Mouse (Mus musculus) cortical plate, adult 2 months (tissue): ENCODE results near the gene Lama1. TPM values are rescaled to one million over a fixed set of nuclear protein-coding genes. Genes with fewer than 3 reads are reported as not detected.

Experiments used
- H3K27ac ChIP-seq: fragments of 200-500 bp; 2 replicates; pipeline ENCODE4 v1.5.1; 2012; ENCODE audit warnings: low read length, control low read depth, inconsistent platforms; ENCODE audit not compliant: insufficient read depth
- H3K4me1 ChIP-seq: fragments of 200-500 bp; 2 replicates; pipeline ENCODE4 v1.6.1; 2011; ENCODE audit warnings: low read length; ENCODE audit not compliant: control insufficient read depth, insufficient read depth
- H3K4me3 ChIP-seq: fragments of 200-500 bp; 2 replicates; pipeline ENCODE4 v1.5.1; 2011; ENCODE audit warnings: mild to moderate bottlenecking, low read length, control low read depth; ENCODE audit not compliant: insufficient read depth
- CTCF ChIP-seq: fragments of 200-500 bp; IDR thresholded peaks from 2 replicates; pipeline ENCODE4 v1.5.1; 2011; ENCODE audit warnings: mild to moderate bottlenecking, control low read depth, low read length; ENCODE audit not compliant: insufficient read depth; ENCODE audit errors: extremely low read depth
- POLR2A ChIP-seq: fragments of 200-500 bp; IDR thresholded peaks from 2 replicates; pipeline ENCODE4 v1.6.1; 2011; ENCODE audit warnings: mild to moderate bottlenecking, low read length, control low read depth; ENCODE audit not compliant: insufficient read depth; ENCODE audit errors: extremely low read depth
- polyA plus RNA-seq: library from polyadenylated mRNA; depleted of rRNA; stranded (reverse); fragments of >200 nt; gene quantifications from 2 replicates; pipeline ENCODE4 v1.2.3, GENCODE M21; 2012; rRNA removed

Gene Lama1
- polyA plus RNA-seq, 1 experiment: 1.3 TPM

DNA sequence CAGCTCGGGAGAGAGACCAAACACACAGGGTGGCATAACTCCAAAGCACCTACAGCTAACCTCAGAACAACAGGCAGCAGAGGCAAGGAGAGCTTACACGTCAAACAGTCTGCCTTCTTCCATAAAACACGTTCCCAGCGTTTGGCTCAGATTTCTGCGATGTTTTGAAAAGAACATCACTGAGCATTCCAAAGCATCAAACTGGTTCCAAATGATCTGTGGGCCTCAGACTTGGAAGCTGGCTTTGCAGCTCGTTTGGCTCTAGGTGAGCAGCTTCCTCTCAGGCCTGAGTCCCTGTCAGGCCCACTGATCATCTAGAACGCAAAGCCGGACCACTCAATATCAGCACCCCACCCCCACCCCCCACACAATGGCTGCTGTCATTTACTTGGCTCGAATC, 169.0 kb downstream of the Lama1 start:
- Histone ChIP-seq H3K4me3 (no peak overlapping the region), H3K27ac (no peak overlapping the region), H3K4me1 (no peaks in the 10 kb centered on the region)
- no peak for TF ChIP-seq POLR2A

DNA sequence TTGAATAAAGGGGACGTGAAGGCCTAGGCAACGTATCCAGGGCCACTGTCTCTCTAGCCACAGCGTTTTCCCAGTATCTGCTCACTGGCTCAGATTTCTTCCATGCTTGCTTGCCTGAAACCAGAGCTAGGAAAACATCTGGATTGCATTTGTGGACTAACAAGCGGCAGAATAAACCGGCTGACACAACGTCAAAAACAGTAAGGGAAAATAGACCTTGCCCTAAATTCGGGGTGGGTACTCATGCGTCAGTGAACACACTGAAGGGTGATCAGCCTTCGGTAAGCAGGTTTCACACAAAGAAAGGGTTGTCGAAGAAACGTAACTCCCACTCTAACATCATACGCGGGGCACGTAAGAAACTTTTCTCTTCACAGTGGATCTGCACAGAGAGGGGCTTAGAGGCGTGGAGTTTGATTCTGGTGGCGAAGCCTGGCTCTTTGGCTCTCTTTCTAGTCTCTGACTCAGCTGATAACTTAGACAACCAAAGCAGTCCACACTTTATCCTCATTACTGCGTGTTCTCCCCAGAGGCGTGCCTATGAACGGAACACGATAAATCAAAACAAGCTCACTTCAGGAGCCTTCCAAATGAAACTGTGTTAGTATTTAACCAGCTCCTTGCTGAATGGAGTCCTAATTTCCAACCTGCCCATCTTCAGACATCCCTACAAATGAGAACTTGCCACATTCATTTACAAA, 169.6 kb downstream of the Lama1 start:
- Histone ChIP-seq H3K4me1 (no peaks in the 10 kb centered on the region), H3K4me3 (no peak overlapping the region), H3K27ac (no peak overlapping the region)
- TF ChIP-seq CTCF (no peak), POLR2A (no peak)

DNA sequence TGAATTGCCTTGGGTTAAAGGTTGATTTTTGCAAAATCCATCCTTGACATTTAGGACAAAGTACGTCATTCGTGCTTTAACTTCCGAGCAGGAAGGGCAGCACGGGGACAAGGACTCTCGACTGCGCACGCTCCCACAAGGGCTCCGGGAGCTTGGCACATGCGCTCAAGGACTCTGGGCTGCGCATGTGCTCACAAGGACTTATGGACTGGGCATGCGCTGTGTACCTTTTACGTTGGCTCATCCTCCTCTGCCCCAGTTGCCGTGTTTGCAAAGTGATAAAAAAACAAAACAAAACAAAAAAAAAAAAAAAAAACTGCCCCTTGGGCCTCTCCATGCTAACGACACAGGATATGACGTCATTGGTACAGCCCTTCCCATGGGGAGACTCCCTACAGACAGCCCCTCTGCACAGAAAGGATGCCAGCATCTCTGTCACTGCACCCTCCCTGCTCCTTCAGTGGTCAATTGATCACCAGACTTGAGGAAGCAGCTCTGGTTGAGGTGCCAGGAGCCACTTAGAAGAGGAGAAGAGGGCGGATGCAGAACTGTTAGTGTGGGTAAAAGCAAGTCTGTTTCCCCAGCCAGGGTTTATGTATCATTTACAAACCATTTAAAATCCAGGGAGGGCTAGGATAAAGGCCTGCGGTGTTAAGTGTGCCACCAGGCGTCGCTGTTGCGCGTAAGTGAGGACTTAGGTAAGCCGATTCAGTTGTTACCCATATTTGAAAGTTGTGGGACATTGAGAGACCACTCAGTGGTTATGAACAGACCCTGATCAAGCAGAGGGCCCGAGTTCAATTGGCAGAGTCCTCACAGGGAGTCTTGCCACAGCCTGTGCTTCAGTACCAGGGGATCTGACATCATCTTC, 172.9 kb downstream of the Lama1 start:
- Histone ChIP-seq H3K4me1 (no peaks in the 10 kb centered on the region), H3K27ac (no peak overlapping the region), H3K4me3 (no peak overlapping the region)
- TF ChIP-seq CTCF: peak; percentile 91
- TF ChIP-seq POLR2A: no peak

Other genes starting within 250 kb of the Lama1 start
- not detected in 2 replicates for gene Lrrc30, start 64.5 kb upstream of the Lama1 start, polyA plus RNA-seq